Comparison of ENCODE assay signal across 11 mouse cellular contexts in genomic region chr1:135735460-135735859, GRCm38 (mm10). TPM values are rescaled to one million over a fixed set of nuclear protein-coding genes. Genes with fewer than 3 reads are reported as not detected.
DNase-seq lines count a peak whose midpoint lies in the region; ATAC-seq and TF ChIP-seq lines count a peak whose summit lies in the region.
"Had no signal": no experiment of that assay in that cellular context is flagged by ENCODE, and none has a peak within 500 bp of the region (broad histone marks: within the 10 kb centered on the region; RNA-seq: fewer than 3 reads in every experiment).

No protein-coding gene starts in this region.

- H3K4me2 ChIP-seq in heart, embryonic 16.5 days (ENCODE audit: low read depth, low read length): peak overlapping the region; percentile 51; the same call in 1 of the 2 replicates
- no peak overlapping the region for H3K4me2 ChIP-seq in embryonic facial prominence, embryonic 13.5 days
- H3K4me2 ChIP-seq: neural tube, embryonic 13.5 days had no signal

- H3K4me3 ChIP-seq in heart, embryonic 16.5 days (ENCODE audit: low read length): no peak overlapping the region
- no peak overlapping the region for H3K4me3 ChIP-seq in embryonic facial prominence, embryonic 13.5 days
- no peak overlapping the region for H3K4me3 ChIP-seq in small intestine, adult 2 months (ENCODE audit: low read depth, low read length)
- H3K4me3 ChIP-seq: neural tube, embryonic 13.5 days had no signal

- no peaks in the 10 kb centered on the region for H3K27me3 ChIP-seq in heart, embryonic 16.5 days (ENCODE audit: control insufficient read depth, insufficient read depth, low read length)
- H3K27me3 ChIP-seq in embryonic facial prominence, embryonic 13.5 days: no peaks in the 10 kb centered on the region
- no peaks in the 10 kb centered on the region for H3K27me3 ChIP-seq in small intestine, adult 2 months (ENCODE audit: control insufficient read depth, insufficient read depth, low read length)
- H3K27me3 ChIP-seq: neural tube, embryonic 13.5 days had no signal

- ATAC-seq in heart, embryonic 16.5 days (replicated peaks; ENCODE audit: extremely low read depth, insufficient read depth, low FRiP score): no peak
- ATAC-seq in embryonic facial prominence, embryonic 13.5 days (ENCODE audit: insufficient number of reproducible peaks, insufficient read depth, low FRiP score, low TSS enrichment, low read depth): no peak

- H3K9me3 ChIP-seq in heart, embryonic 16.5 days (replicated peaks; ENCODE audit: control insufficient read depth, low read length): no peaks in the 10 kb centered on the region
- no peaks in the 10 kb centered on the region for H3K9me3 ChIP-seq in embryonic facial prominence, embryonic 13.5 days
- H3K9me3 ChIP-seq: neural tube, embryonic 13.5 days had no signal

- peak overlapping the region; percentile 86 for H3K27ac ChIP-seq in heart, embryonic 16.5 days (ENCODE audit: low read length)
- H3K27ac ChIP-seq in embryonic facial prominence, embryonic 13.5 days: peak overlapping the region; percentile 94
- H3K27ac ChIP-seq in small intestine, adult 2 months (ENCODE audit: insufficient read depth, low read depth, low read length): peak overlapping the region; percentile 67; the same call in 1 of the 2 replicates
- H3K27ac ChIP-seq: macrophage; neural tube, embryonic 13.5 days had no signal

- H3K36me3 ChIP-seq in heart, embryonic 16.5 days (ENCODE audit: control insufficient read depth, insufficient read depth): 0 out of 2 replicates have a peak, but pooled peaks cover 2% of the 10 kb centered on the region
- peaks cover 5% of the 10 kb centered on the region; the same call in 1 of the 2 replicates for H3K36me3 ChIP-seq in embryonic facial prominence, embryonic 13.5 days
- H3K36me3 ChIP-seq in small intestine, adult 2 months (ENCODE audit: control insufficient read depth, insufficient read depth, low read length): peaks cover 2% of the 10 kb centered on the region; the same call in 1 of the 2 replicates
- H3K36me3 ChIP-seq: neural tube, embryonic 13.5 days had no signal

- WGBS in heart, embryonic 16.5 days: 45% methylated on average over 6 of the region's 6 CpGs
- 24% methylated on average over 6 of the region's 6 CpGs for WGBS in embryonic facial prominence, embryonic 13.5 days
- 73% methylated on average over 6 of the region's 6 CpGs for WGBS in small intestine, adult 2 months

- DNase-seq in heart, adult 11 months: no peak
- DNase-seq in lung, postnatal 10 days: peak; percentile 35
- DNase-seq in lung, adult 18-20 months: no peak
- no peak for DNase-seq in urinary bladder, postnatal 10 days (ENCODE audit: low spot score)
- DNase-seq in B cell, adult 2 months: no peak
- DNase-seq: gastrocnemius, postnatal 36 days had no signal

- peaks cover 89% of the 10 kb centered on the region for H3K4me1 ChIP-seq in heart, embryonic 16.5 days (ENCODE audit: control insufficient read depth, insufficient read depth, low read length)
- H3K4me1 ChIP-seq in embryonic facial prominence, embryonic 13.5 days: peaks cover 69% of the 10 kb centered on the region
- H3K4me1 ChIP-seq in small intestine, adult 2 months (ENCODE audit: control insufficient read depth, insufficient read depth, insufficient read length, low read length): peaks cover 3% of the 10 kb centered on the region; the same call in 1 of the 2 replicates

- no peak for TF ChIP-seq CTCF in small intestine, adult 2 months (IDR thresholded peaks at IDR 0.05; ENCODE audit: extremely low read depth, insufficient read length, insufficient replicate concordance, low read depth, low read length)

- TF ChIP-seq POLR2A in small intestine, adult 2 months (IDR thresholded peaks at IDR 0.05; ENCODE audit: low read depth, low read length): no peak

- peak overlapping the region; percentile 56 for H3K9ac ChIP-seq in heart, embryonic 16.5 days (ENCODE audit: low read length)
- H3K9ac ChIP-seq in embryonic facial prominence, embryonic 13.5 days: 0 out of 2 replicates have a peak overlapping the region, but pooled peaks have one; percentile 8
- H3K9ac ChIP-seq: neural tube, embryonic 13.5 days had no signal

RNA-seq across cellular contexts. Expression of gene Csrp1, which starts 15.6 kb away (rescaled TPM):
- 160 and 174 TPM in 2 replicates for polyA plus RNA-seq in heart, embryonic 16.5 days (2015; fragmentation: Nextera tagmentation; extraction: Ambion mirVana)
- 77.0 and 79.3 TPM in 2 replicates for polyA plus RNA-seq in embryonic facial prominence, embryonic 13.5 days (2015; fragmentation: Nextera tagmentation; extraction: Ambion mirVana)
- 140 and 147 TPM in 2 replicates for polyA plus RNA-seq in small intestine, adult 2 months (2012; rRNA removed)

RNA-seq across cellular contexts. Expression of gene Phlda3, which starts 30.5 kb away (rescaled TPM):
- 77.1 and 80.4 TPM in 2 replicates for polyA plus RNA-seq in heart, embryonic 16.5 days (2015; fragmentation: Nextera tagmentation; extraction: Ambion mirVana)
- 78.0 and 85.6 TPM in 2 replicates for polyA plus RNA-seq in embryonic facial prominence, embryonic 13.5 days (2015; fragmentation: Nextera tagmentation; extraction: Ambion mirVana)
- 8.7 and 10.5 TPM in 2 replicates for polyA plus RNA-seq in small intestine, adult 2 months (2012; rRNA removed)

RNA-seq across cellular contexts. Expression of gene Tnni1, which starts 43.8 kb away (rescaled TPM):
- 4,265 and 4,826 TPM in 2 replicates for polyA plus RNA-seq in heart, embryonic 16.5 days (2015; fragmentation: Nextera tagmentation; extraction: Ambion mirVana)
- polyA plus RNA-seq in embryonic facial prominence, embryonic 13.5 days (2015; fragmentation: Nextera tagmentation; extraction: Ambion mirVana): 28.9 and 33.8 TPM in 2 replicates
- polyA plus RNA-seq in small intestine, adult 2 months (2012; rRNA removed): 0.42 and 5.0 TPM in 2 replicates
- polyA plus RNA-seq: macrophage had no signal

Comparison
In these comparisons a context has a peak if more than half of its experiments do, and no peak if none do; other contexts are left out.
1. RNA of gene Tnni1, which starts 43.8 kb away (polyA plus RNA-seq): 4,265 to 4,826 TPM in heart, embryonic 16.5 days; 28.9 to 33.8 TPM in embryonic facial prominence, embryonic 13.5 days and 0.42 to 5.0 TPM in small intestine, adult 2 months; every median in the first group is over 100 times any median in the second.
2. Peak in every context shown above with its lines, with median percentiles within 50 percentile points of each other: H3K27ac ChIP-seq.